Mouse (Mus musculus): Measurements from ENCODE around the gene Nlk. TPM values are rescaled to one million over a fixed set of nuclear protein-coding genes. Genes with fewer than 3 reads are reported as not detected.

Gene Nlk
- polyA plus RNA-seq, 1 experiment from 2014 or later: 6.1 TPM

DNA sequence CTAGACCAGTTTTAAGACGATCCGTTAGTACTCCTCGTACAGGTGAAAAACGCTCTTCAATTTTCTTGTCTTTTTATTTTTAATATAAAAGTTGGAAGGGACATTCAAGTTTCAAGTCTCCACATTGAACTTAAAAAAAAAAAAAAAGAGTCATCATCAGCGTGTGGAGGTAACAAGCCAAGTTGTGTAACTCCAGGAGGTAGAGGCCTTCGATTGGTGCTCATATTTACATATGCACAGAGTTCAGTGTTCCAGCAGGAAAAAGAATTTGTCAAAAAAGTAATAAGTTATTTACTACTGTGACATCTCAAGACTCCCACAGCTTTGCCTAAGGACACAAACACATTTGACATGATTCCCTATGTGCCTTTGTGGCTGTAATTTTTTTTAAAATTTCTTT is 129.6 kb downstream of the Nlk start:
- no peaks in the 10 kb centered on the region for H3K4me1 ChIP-seq (ENCODE audit: insufficient read depth)
- no peak overlapping the region for H3K9ac ChIP-seq (replicated peaks)
- H3K4me3 ChIP-seq (ENCODE audit: low read depth, low read length): no peak overlapping the region
- no peaks in the 10 kb centered on the region for H3K27me3 ChIP-seq (ENCODE audit: insufficient read depth, low read length)
- ATAC-seq: no peak
- 70% methylated on average over 6 of the region's 6 CpGs for WGBS (ENCODE audit: insufficient replicate concordance)
- H3K9me3 ChIP-seq (ENCODE audit: low read length): no peaks in the 10 kb centered on the region
- no peaks in the 10 kb centered on the region for H3K36me3 ChIP-seq (replicated peaks; ENCODE audit: insufficient read depth, low read length)
- 0 out of 2 replicates have a peak overlapping the region, but pooled peaks have one; percentile 3 for H3K27ac ChIP-seq (ENCODE audit: low read depth)
- TF ChIP-seq EP300 (IDR thresholded peaks at IDR 0.05; ENCODE audit: low read depth): no peak
- no peak for TF ChIP-seq CTCF (IDR thresholded peaks at IDR 0.05; ENCODE audit: low read depth)
- no peak for DNase-seq
- no peak overlapping the region for H3K4me2 ChIP-seq (ENCODE audit: low read depth, low read length)

GRCm38 (mm10) chr11:78566775-78567174 is 130.4 kb downstream of the Nlk start:
- no peaks in the 10 kb centered on the region for H3K4me1 ChIP-seq (ENCODE audit: insufficient read depth)
- no peaks in the 10 kb centered on the region for H3K9me3 ChIP-seq (ENCODE audit: low read length)
- peak overlapping the region; percentile 46 for H3K27ac ChIP-seq (ENCODE audit: low read depth)
- no peaks in the 10 kb centered on the region for H3K27me3 ChIP-seq (ENCODE audit: insufficient read depth, low read length)
- no peak overlapping the region for H3K4me2 ChIP-seq (ENCODE audit: low read depth, low read length)
- TF ChIP-seq EP300 (IDR thresholded peaks at IDR 0.05; ENCODE audit: low read depth): peak; percentile 90
- TF ChIP-seq CTCF (IDR thresholded peaks at IDR 0.05; ENCODE audit: low read depth): no peak
- no peak overlapping the region for H3K9ac ChIP-seq (replicated peaks)
- H3K36me3 ChIP-seq (replicated peaks; ENCODE audit: insufficient read depth, low read length): no peaks in the 10 kb centered on the region
- no peak for DNase-seq
- peak; percentile 68 for ATAC-seq
- WGBS (ENCODE audit: insufficient replicate concordance): 33% methylated on average over 6 of the region's 6 CpGs
- no peak overlapping the region for H3K4me3 ChIP-seq (ENCODE audit: low read depth, low read length)

- peaks cover 3% of the 10 kb centered on the region; the same call in 1 of the 2 replicates for H3K4me1 ChIP-seq (ENCODE audit: insufficient read depth)
- H3K9ac ChIP-seq (replicated peaks): no peak overlapping the region
- H3K9me3 ChIP-seq (ENCODE audit: low read length): no peaks in the 10 kb centered on the region
- DNase-seq (peak; percentile 72), ATAC-seq (peak; percentile 70)
- H3K27ac ChIP-seq (ENCODE audit: low read depth): no peak overlapping the region
- H3K4me3 ChIP-seq (ENCODE audit: low read depth, low read length): no peak overlapping the region
- 11% methylated on average over 4 of the region's 4 CpGs for WGBS (ENCODE audit: insufficient replicate concordance)
- no peak for TF ChIP-seq EP300 (IDR thresholded peaks at IDR 0.05; ENCODE audit: low read depth)
- TF ChIP-seq CTCF (IDR thresholded peaks at IDR 0.05; ENCODE audit: low read depth): peak; percentile 87
- H3K27me3 ChIP-seq (ENCODE audit: insufficient read depth, low read length): no peaks in the 10 kb centered on the region
- H3K4me2 ChIP-seq (ENCODE audit: low read depth, low read length): no peak overlapping the region
- no peaks in the 10 kb centered on the region for H3K36me3 ChIP-seq (replicated peaks; ENCODE audit: insufficient read depth, low read length)
Observed at GRCm38 (mm10) chr11:78560447-78560846, 136.7 kb downstream of the Nlk start.

GRCm38 (mm10) chr11:78557241-78557640 is 139.9 kb downstream of the Nlk start:
- ATAC-seq (no peak), DNase-seq (no peak)
- H3K4me2 ChIP-seq (ENCODE audit: low read depth, low read length): no peak overlapping the region
- H3K27me3 ChIP-seq (ENCODE audit: insufficient read depth, low read length): no peaks in the 10 kb centered on the region
- H3K4me3 ChIP-seq (ENCODE audit: low read depth, low read length): no peak overlapping the region
- H3K9me3 ChIP-seq (ENCODE audit: low read length): no peaks in the 10 kb centered on the region
- H3K9ac ChIP-seq (replicated peaks): no peak overlapping the region
- TF ChIP-seq CTCF (IDR thresholded peaks at IDR 0.05; ENCODE audit: low read depth) (peak; percentile 55), EP300 (IDR thresholded peaks at IDR 0.05; ENCODE audit: low read depth) (no peak)
- H3K27ac ChIP-seq (ENCODE audit: low read depth): no peak overlapping the region
- H3K4me1 ChIP-seq (ENCODE audit: insufficient read depth): peaks cover 3% of the 10 kb centered on the region; the same call in 1 of the 2 replicates
- no peaks in the 10 kb centered on the region for H3K36me3 ChIP-seq (replicated peaks; ENCODE audit: insufficient read depth, low read length)
- WGBS (ENCODE audit: insufficient replicate concordance): 60% methylated on average over 8 of the region's 8 CpGs

DNA sequence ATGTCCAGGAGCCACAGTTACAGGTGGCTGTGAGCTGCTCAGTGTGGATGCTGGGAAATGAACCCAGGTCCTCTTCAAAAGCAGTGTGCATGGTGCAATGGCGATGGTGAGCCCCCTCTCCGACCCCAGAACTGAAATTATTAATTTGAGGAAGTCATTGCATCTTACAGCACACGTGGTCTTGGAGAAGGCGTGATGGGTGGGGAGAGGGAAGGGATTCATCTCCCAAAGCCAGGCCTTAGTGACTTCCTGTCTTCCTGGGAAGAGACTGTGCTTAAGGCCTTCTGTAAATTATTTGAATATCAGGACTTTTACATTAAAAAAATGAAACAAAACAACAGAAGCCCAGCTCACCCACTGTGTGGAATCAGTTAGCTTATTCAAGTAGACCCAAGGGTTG is 141.1 kb downstream of the Nlk start:
- DNase-seq (no peak), ATAC-seq (no peak)
- Histone ChIP-seq H3K27me3 (ENCODE audit: insufficient read depth, low read length) (no peaks in the 10 kb centered on the region), H3K27ac (ENCODE audit: low read depth) (0 out of 2 replicates have a peak overlapping the region, but pooled peaks have one; percentile 25), H3K4me1 (ENCODE audit: insufficient read depth) (peaks cover 3% of the 10 kb centered on the region; the same call in 1 of the 2 replicates), H3K9me3 (ENCODE audit: low read length) (no peaks in the 10 kb centered on the region), H3K4me3 (ENCODE audit: low read depth, low read length) (no peak overlapping the region), H3K4me2 (ENCODE audit: low read depth, low read length) (no peak overlapping the region), H3K36me3 (replicated peaks; ENCODE audit: insufficient read depth, low read length) (no peaks in the 10 kb centered on the region), H3K9ac (replicated peaks) (no peak overlapping the region)
- TF ChIP-seq CTCF (IDR thresholded peaks at IDR 0.05; ENCODE audit: low read depth): no peak
- no peak for TF ChIP-seq EP300 (IDR thresholded peaks at IDR 0.05; ENCODE audit: low read depth)
- WGBS (ENCODE audit: insufficient replicate concordance): 31% methylated on average over 4 of the region's 4 CpGs

- Histone ChIP-seq H3K4me1 (ENCODE audit: insufficient read depth) (peaks cover 7% of the 10 kb centered on the region; the same call in 1 of the 2 replicates), H3K27ac (ENCODE audit: low read depth) (peak overlapping the region; percentile 25; the same call in 1 of the 2 replicates), H3K9me3 (ENCODE audit: low read length) (no peaks in the 10 kb centered on the region), H3K27me3 (ENCODE audit: insufficient read depth, low read length) (no peaks in the 10 kb centered on the region), H3K36me3 (replicated peaks; ENCODE audit: insufficient read depth, low read length) (no peaks in the 10 kb centered on the region), H3K9ac (replicated peaks) (no peak overlapping the region), H3K4me3 (ENCODE audit: low read depth, low read length) (no peak overlapping the region), H3K4me2 (ENCODE audit: low read depth, low read length) (no peak overlapping the region)
- ATAC-seq (no peak), DNase-seq (no peak)
- WGBS (ENCODE audit: insufficient replicate concordance): 43% methylated on average over 3 of the region's 3 CpGs
- TF ChIP-seq EP300 (IDR thresholded peaks at IDR 0.05; ENCODE audit: low read depth) (peak; percentile 29; the same call in 1 of the 2 replicates), CTCF (IDR thresholded peaks at IDR 0.05; ENCODE audit: low read depth) (no peak)
Observed at GRCm38 (mm10) chr11:78555623-78556022, 141.6 kb downstream of the Nlk start.

DNA sequence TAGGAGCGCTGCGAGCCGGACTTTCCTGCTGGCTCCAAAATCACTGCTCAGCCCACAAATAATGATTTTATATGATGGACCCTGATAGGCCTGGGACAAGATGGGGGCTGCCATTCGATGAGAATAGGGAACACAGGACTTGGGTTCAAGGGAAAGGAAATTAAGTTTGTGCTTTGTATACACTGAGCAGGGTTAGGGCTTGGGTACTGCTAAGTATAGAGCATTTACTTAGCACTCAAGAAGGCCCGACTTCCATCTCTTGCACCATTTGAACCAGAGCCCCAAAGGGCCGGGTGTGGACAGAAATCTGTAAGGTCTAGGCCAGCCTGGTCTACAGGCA is 146.1 kb downstream of the Nlk start:
- DNase-seq (no peak), ATAC-seq (no peak)
- H3K27me3 ChIP-seq (ENCODE audit: insufficient read depth, low read length): no peaks in the 10 kb centered on the region
- H3K4me1 ChIP-seq (ENCODE audit: insufficient read depth): peaks cover 23% of the 10 kb centered on the region
- TF ChIP-seq CTCF (IDR thresholded peaks at IDR 0.05; ENCODE audit: low read depth) (no peak), EP300 (IDR thresholded peaks at IDR 0.05; ENCODE audit: low read depth) (no peak)
- peak overlapping the region; percentile 83 for H3K4me3 ChIP-seq (ENCODE audit: low read depth, low read length)
- H3K4me2 ChIP-seq (ENCODE audit: low read depth, low read length): peak overlapping the region; percentile 99
- no peaks in the 10 kb centered on the region for H3K36me3 ChIP-seq (replicated peaks; ENCODE audit: insufficient read depth, low read length)
- 31% methylated on average over 6 of the region's 6 CpGs for WGBS (ENCODE audit: insufficient replicate concordance)
- no peaks in the 10 kb centered on the region for H3K9me3 ChIP-seq (ENCODE audit: low read length)
- H3K9ac ChIP-seq (replicated peaks): no peak overlapping the region
- no peak overlapping the region for H3K27ac ChIP-seq (ENCODE audit: low read depth)
